Mouse (Mus musculus) intestine, embryonic 15.5 days (tissue): ENCODE results near the gene Epb41. TPM values are rescaled to one million over a fixed set of nuclear protein-coding genes. Genes with fewer than 3 reads are reported as not detected.

ENCODE experiments used
- ATAC-seq: fragments of 200-750 bp; cut with Nextera tagmentation; 2 replicates; pipeline ENCODE4 v1.8.0; 2017; ENCODE audit warnings: moderate TSS enrichment, moderate library complexity
- H3K27ac ChIP-seq: fragments of 300-500 bp; sonication (generic); 2 replicates; pipeline ENCODE4 v1.5.1; 2015; ENCODE audit warnings: mild to moderate bottlenecking, inconsistent platforms
- H3K27me3 ChIP-seq: fragments of 300-500 bp; sonication (generic); replicated peaks from 2 replicates; pipeline ENCODE4 v1.6.1; 2015; ENCODE audit warnings: inconsistent platforms
- H3K36me3 ChIP-seq: fragments of 300-500 bp; sonication (generic); 2 replicates; pipeline ENCODE4 v1.6.1; 2015; ENCODE audit warnings: inconsistent platforms
- H3K4me1 ChIP-seq: fragments of 300-500 bp; sonication (generic); replicated peaks from 2 replicates; pipeline ENCODE4 v1.6.1; 2015; ENCODE audit warnings: inconsistent platforms
- H3K4me2 ChIP-seq: fragments of 300-500 bp; sonication (generic); replicated peaks from 2 replicates; pipeline ENCODE4 v1.6.1; 2015; ENCODE audit warnings: mild to moderate bottlenecking, inconsistent platforms
- H3K4me3 ChIP-seq: fragments of 300-500 bp; sonication (generic); replicated peaks from 2 replicates; pipeline ENCODE4 v1.5.1; 2015; ENCODE audit warnings: inconsistent platforms
- H3K9ac ChIP-seq: fragments of 300-500 bp; sonication (generic); 2 replicates; pipeline ENCODE4 v1.6.1; 2015; ENCODE audit warnings: inconsistent platforms
- H3K9me3 ChIP-seq: fragments of 300-500 bp; sonication (generic); 2 replicates; pipeline ENCODE4 v1.6.1; 2016; ENCODE audit warnings: inconsistent platforms
- WGBS: fragments of 180-500 bp; shearing (Covaris S2); methylation state at CpG from one replicate; pipeline ENCODE4 v1.1.7; 2015; 5-methylcytosine and 5-hydroxymethylcytosine counted together
- polyA plus RNA-seq: library from polyadenylated mRNA; unstranded; fragments of >200 nt; fragmentation: Nextera tagmentation; extraction: Ambion mirVana; gene quantifications from 2 replicates; pipeline ENCODE4 v1.2.1, GENCODE M21; 2015

Epb41 gene
- polyA plus RNA-seq, 1 experiment from 2014 or later = 54.2 TPM

DNA sequence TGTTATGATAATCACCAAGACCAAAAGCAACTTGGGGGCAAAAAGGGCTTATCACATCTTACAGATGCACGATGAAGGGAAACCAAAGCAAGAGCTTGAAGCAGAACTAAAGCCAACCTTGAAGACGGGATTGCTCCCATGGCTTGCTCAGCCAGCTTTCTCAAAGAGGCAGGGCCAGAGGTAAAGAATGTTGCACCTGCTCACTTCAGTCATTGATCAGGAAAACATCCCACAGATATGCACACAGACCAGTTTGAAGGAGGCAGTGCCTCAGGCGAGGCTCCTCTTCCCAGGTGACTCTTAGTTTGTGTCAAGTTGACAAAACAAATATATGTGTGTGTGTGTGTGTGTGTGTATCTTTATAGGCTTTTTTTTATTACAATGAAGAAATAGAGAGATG is 59.7 kb downstream of the Epb41 start:
- H3K27me3 ChIP-seq = no peaks in the 10 kb centered on the region
- H3K27ac ChIP-seq = no peak overlapping the region
- no peaks in the 10 kb centered on the region for H3K4me1 ChIP-seq
- no peak overlapping the region for H3K4me3 ChIP-seq
- H3K9ac ChIP-seq = no peak overlapping the region
- no peaks in the 10 kb centered on the region for H3K9me3 ChIP-seq
- no peaks in the 10 kb centered on the region for H3K36me3 ChIP-seq
- no peak overlapping the region for H3K4me2 ChIP-seq
- no peak for ATAC-seq
- WGBS = 86% methylated on average over 3 of the region's 3 CpGs

DNA sequence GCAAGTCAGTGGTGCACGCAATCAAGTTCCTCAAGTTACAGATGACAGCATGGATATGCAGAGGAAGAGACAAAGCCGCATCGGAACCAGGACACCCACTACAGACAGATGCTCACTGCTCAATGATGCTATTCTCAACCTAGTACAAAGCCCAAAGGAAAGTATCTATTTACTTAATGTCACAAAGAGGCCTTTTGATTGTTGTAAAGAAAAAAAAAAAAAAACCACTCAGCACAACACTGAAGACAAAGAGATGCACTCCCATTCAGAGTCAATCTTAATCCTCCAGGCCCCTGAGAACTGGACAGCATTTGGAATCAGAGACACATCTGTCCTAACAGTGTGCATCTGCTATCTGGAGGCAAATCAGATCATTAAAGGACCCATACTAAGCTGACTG is 63.5 kb downstream of the Epb41 start:
- Histone ChIP-seq H3K27ac (no peak overlapping the region), H3K9me3 (no peaks in the 10 kb centered on the region), H3K27me3 (no peaks in the 10 kb centered on the region), H3K4me2 (no peak overlapping the region), H3K4me1 (no peaks in the 10 kb centered on the region), H3K4me3 (no peak overlapping the region), H3K9ac (no peak overlapping the region), H3K36me3 (no peaks in the 10 kb centered on the region)
- no peak for ATAC-seq
- WGBS = 89% methylated on average over 3 of the region's 3 CpGs

GRCm38 (mm10) chr4:132010416-132010815 is 64.7 kb downstream of the Epb41 start:
- H3K9ac ChIP-seq = no peak overlapping the region
- no peak overlapping the region for H3K27ac ChIP-seq
- H3K36me3 ChIP-seq = no peaks in the 10 kb centered on the region
- H3K4me3 ChIP-seq = no peak overlapping the region
- no peak for ATAC-seq
- H3K4me2 ChIP-seq = no peak overlapping the region
- no peaks in the 10 kb centered on the region for H3K4me1 ChIP-seq
- no peaks in the 10 kb centered on the region for H3K27me3 ChIP-seq
- 80% methylated on average over 8 of the region's 8 CpGs for WGBS
- no peaks in the 10 kb centered on the region for H3K9me3 ChIP-seq

- no peak for ATAC-seq
- H3K4me2 ChIP-seq = no peak overlapping the region
- WGBS = 84% methylated on average over 5 of the region's 5 CpGs
- H3K27ac ChIP-seq = no peak overlapping the region
- no peak overlapping the region for H3K9ac ChIP-seq
- no peak overlapping the region for H3K4me3 ChIP-seq
- H3K27me3 ChIP-seq = no peaks in the 10 kb centered on the region
- H3K9me3 ChIP-seq = no peaks in the 10 kb centered on the region
- no peaks in the 10 kb centered on the region for H3K4me1 ChIP-seq
- H3K36me3 ChIP-seq = no peaks in the 10 kb centered on the region
Measured at GRCm38 (mm10) chr4:132008191-132008590, 66.9 kb downstream of the Epb41 start.

DNA sequence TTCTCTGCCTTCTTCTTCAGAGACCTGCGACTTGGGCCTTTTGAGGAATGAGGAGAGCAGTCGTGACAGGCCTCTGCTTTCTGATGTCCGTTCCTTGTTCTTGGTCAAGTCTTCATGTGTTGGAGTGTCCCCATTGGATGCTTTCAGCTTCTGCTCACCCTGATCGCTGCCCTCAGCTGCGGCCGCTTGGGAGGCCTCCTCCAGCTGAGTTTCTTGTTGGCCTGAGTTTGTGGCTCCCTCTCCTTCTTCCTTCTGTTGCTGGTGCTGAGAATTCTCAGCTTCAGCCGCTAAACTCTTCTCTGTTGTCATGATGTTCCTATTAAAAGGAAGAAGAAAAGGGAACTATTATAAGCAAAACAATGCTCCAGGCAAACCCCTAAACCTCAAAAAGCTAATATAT is 68.0 kb downstream of the Epb41 start:
- 92% methylated on average over 7 of the region's 7 CpGs for WGBS

DNA sequence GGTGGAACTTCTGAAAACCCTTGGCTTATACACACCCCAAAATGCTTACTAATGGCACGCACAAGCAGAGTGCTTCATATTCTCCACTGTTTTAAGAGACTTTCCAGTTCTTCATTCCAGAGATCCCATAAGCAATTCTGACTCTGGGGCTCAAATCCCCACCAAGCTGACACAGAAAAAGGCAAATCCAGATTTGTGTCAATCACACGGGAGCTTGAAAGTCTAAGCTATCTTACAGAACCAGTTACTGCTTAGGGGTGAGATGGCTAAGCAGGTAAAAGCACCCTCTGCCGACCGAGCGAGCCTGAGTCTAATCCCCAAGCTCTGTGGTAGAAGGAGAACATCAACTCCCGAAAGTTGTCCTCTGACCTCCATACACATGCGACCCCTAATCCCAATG is 76.5 kb downstream of the Epb41 start:
- 93% methylated on average over 7 of the region's 7 CpGs for WGBS
- Histone ChIP-seq H3K4me1 (no peaks in the 10 kb centered on the region), H3K4me2 (no peak overlapping the region), H3K27me3 (no peaks in the 10 kb centered on the region), H3K9ac (no peak overlapping the region), H3K4me3 (no peak overlapping the region), H3K27ac (no peak overlapping the region), H3K9me3 (no peaks in the 10 kb centered on the region), H3K36me3 (peaks cover 4% of the 10 kb centered on the region; the same call in 1 of the 2 replicates)
- ATAC-seq = no peak

More for the DNA sequence above, 68.0 kb downstream of the Epb41 start:
- H3K36me3 ChIP-seq = no peaks in the 10 kb centered on the region
- no peak overlapping the region for H3K9ac ChIP-seq
- H3K27ac ChIP-seq = no peak overlapping the region
- H3K4me3 ChIP-seq = no peak overlapping the region
- no peaks in the 10 kb centered on the region for H3K4me1 ChIP-seq
- H3K27me3 ChIP-seq = no peaks in the 10 kb centered on the region
- no peak overlapping the region for H3K4me2 ChIP-seq
- ATAC-seq = no peak
- H3K9me3 ChIP-seq = no peaks in the 10 kb centered on the region

DNA sequence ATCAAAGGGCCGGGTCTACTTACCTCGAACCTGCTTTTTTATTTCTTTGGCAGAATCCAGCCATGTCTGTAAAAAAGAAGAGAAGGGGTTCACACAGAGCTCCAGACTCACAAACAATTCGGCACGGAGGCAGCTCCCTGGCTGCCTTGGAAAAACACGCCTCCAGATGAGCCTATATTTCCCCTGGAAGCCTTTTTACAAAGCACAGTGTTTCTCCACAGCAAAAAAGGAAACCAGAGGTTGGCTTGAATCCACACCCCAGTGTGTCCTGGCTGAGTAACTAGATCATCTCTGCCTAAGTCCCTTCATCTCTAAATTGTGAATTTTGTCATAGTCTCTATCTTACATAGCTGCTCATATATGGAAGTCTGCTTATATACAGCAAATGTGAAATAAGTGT is 77.6 kb downstream of the Epb41 start:
- Histone ChIP-seq H3K27ac (no peak overlapping the region), H3K4me1 (no peaks in the 10 kb centered on the region), H3K4me2 (no peak overlapping the region), H3K27me3 (no peaks in the 10 kb centered on the region), H3K9ac (no peak overlapping the region), H3K4me3 (no peak overlapping the region), H3K9me3 (no peaks in the 10 kb centered on the region), H3K36me3 (peaks cover 4% of the 10 kb centered on the region; the same call in 1 of the 2 replicates)
- WGBS = 81% methylated on average over 5 of the region's 5 CpGs
- no peak for ATAC-seq

GRCm38 (mm10) chr4:131996985-131997384 is 78.1 kb downstream of the Epb41 start:
- H3K4me2 ChIP-seq = no peak overlapping the region
- no peak for ATAC-seq
- no peaks in the 10 kb centered on the region for H3K27me3 ChIP-seq
- no peak overlapping the region for H3K4me3 ChIP-seq
- 59% methylated on average over 5 of the region's 5 CpGs for WGBS
- no peaks in the 10 kb centered on the region for H3K4me1 ChIP-seq
- H3K36me3 ChIP-seq = peaks cover 4% of the 10 kb centered on the region; the same call in 1 of the 2 replicates
- H3K9me3 ChIP-seq = no peaks in the 10 kb centered on the region
- H3K9ac ChIP-seq = no peak overlapping the region
- H3K27ac ChIP-seq = no peak overlapping the region

DNA sequence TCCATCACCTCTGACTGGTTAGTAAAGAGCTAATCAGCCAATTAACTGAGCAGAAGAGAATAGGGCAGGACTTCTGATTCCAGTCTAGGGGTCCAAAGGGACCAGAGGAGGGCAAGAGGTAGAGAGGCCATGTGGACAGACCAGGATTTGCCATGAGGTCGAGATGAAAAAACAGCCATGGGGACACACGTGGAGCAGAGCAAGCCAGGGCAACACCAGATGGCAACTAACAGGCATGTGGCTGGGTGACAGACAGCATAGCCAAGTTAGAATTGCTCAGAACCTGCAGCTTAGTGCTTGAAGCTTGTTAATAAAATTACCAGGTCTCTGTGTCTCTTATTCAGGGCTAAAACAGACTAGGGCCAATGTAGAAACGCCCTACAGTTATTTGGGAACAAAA is 81.3 kb downstream of the Epb41 start:
- Histone ChIP-seq H3K9ac (no peak overlapping the region), H3K27me3 (no peaks in the 10 kb centered on the region), H3K9me3 (no peaks in the 10 kb centered on the region), H3K27ac (no peak overlapping the region), H3K4me2 (no peak overlapping the region), H3K36me3 (no peaks in the 10 kb centered on the region; the same call in 1 of the 2 replicates), H3K4me3 (no peak overlapping the region), H3K4me1 (no peaks in the 10 kb centered on the region)
- 76% methylated on average over 3 of the region's 3 CpGs for WGBS
- no peak for ATAC-seq

- Histone ChIP-seq H3K4me3 (no peak overlapping the region), H3K9me3 (no peaks in the 10 kb centered on the region), H3K36me3 (no peaks in the 10 kb centered on the region), H3K27me3 (no peaks in the 10 kb centered on the region), H3K4me2 (no peak overlapping the region), H3K4me1 (no peaks in the 10 kb centered on the region), H3K9ac (no peak overlapping the region), H3K27ac (no peak overlapping the region)
- WGBS = 59% methylated on average over 4 of the region's 4 CpGs
- ATAC-seq = no peak
Measured at GRCm38 (mm10) chr4:131982881-131983538, 92.1 kb downstream of the Epb41 start.

DNA sequence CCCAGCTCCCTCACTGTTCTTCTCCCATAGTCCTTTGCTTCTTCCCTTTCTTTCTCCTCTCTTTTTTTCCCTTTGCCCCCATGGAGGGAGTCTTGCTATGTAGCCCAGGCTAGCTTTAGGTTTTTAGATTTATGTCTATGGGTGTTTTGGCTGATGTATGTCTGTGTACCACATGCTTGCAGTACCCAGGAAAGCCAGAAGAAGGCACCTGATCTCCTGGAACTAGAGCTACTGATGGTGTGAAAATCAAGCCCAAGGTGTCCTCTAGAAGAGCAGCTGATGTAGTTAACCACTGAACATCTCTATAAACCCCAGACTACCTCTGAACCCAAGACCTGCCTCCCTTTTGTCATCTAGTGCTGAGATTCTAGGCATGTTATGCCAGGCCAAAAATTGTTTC is 93.4 kb downstream of the Epb41 start:
- no peak overlapping the region for H3K4me3 ChIP-seq
- no peaks in the 10 kb centered on the region for H3K27me3 ChIP-seq
- H3K9me3 ChIP-seq = no peaks in the 10 kb centered on the region
- no peak for ATAC-seq
- no peak overlapping the region for H3K4me2 ChIP-seq
- H3K9ac ChIP-seq = no peak overlapping the region
- H3K36me3 ChIP-seq = no peaks in the 10 kb centered on the region
- H3K27ac ChIP-seq = no peak overlapping the region
- no peaks in the 10 kb centered on the region for H3K4me1 ChIP-seq

GRCm38 (mm10) chr4:131977201-131977600 is 97.9 kb downstream of the Epb41 start:
- WGBS = 16% methylated on average over 4 of the region's 4 CpGs
- H3K27me3 ChIP-seq = no peaks in the 10 kb centered on the region
- no peak overlapping the region for H3K27ac ChIP-seq
- H3K36me3 ChIP-seq = peaks cover 6% of the 10 kb centered on the region; the same call in 1 of the 2 replicates
- ATAC-seq = no peak
- H3K9me3 ChIP-seq = no peaks in the 10 kb centered on the region
- no peak overlapping the region for H3K9ac ChIP-seq
- no peaks in the 10 kb centered on the region for H3K4me1 ChIP-seq
- H3K4me3 ChIP-seq = no peak overlapping the region
- no peak overlapping the region for H3K4me2 ChIP-seq

GRCm38 (mm10) chr4:131970244-131970853 is 104.8 kb downstream of the Epb41 start:
- H3K9ac ChIP-seq = no peak overlapping the region
- H3K9me3 ChIP-seq = no peaks in the 10 kb centered on the region
- ATAC-seq = no peak
- WGBS = 82% methylated on average over 7 of the region's 7 CpGs
- no peak overlapping the region for H3K4me2 ChIP-seq
- H3K27me3 ChIP-seq = no peaks in the 10 kb centered on the region
- H3K36me3 ChIP-seq = peaks cover 10% of the 10 kb centered on the region
- no peak overlapping the region for H3K4me3 ChIP-seq
- H3K4me1 ChIP-seq = no peaks in the 10 kb centered on the region
- H3K27ac ChIP-seq = no peak overlapping the region
